Mouse (Mus musculus): Measurements from ENCODE around the gene Mmp9. TPM values are rescaled to one million over a fixed set of nuclear protein-coding genes. Genes with fewer than 3 reads are reported as not detected.

Mmp9 gene
- polyA plus RNA-seq, 1 experiment from 2014 or later: 1.2 TPM

GRCm38 (mm10) chr2:164956195-164956594, 15.6 kb downstream of the Mmp9 start:
- WGBS (ENCODE audit: insufficient replicate concordance): 50% methylated on average over 5 of the region's 5 CpGs
- ATAC-seq (ENCODE audit: low read depth): no peak

GRCm38 (mm10) chr2:164957548-164958315, 17.2 kb downstream of the Mmp9 start:
- Histone ChIP-seq H3K4me3 (replicated peaks) (no peak overlapping the region), H3K9ac (no peak overlapping the region), H3K4me2 (no peak overlapping the region), H3K9me3 (replicated peaks) (0 out of 2 replicates have a peak, but pooled peaks cover 2% of the 10 kb centered on the region), H3K27me3 (peaks cover 57% of the 10 kb centered on the region), H3K27ac (no peak overlapping the region), H3K36me3 (no peaks in the 10 kb centered on the region), H3K4me1 (replicated peaks) (peaks cover 13% of the 10 kb centered on the region)
- ATAC-seq (ENCODE audit: low read depth): no peak
- WGBS (ENCODE audit: insufficient replicate concordance): 56% methylated on average over 9 of the region's 9 CpGs
- no peak for DNase-seq

More at GRCm38 (mm10) chr2:164956195-164956594, 15.6 kb downstream of the Mmp9 start:
- Histone ChIP-seq H3K27ac (no peak overlapping the region), H3K4me3 (replicated peaks) (no peak overlapping the region), H3K4me2 (no peak overlapping the region), H3K36me3 (no peaks in the 10 kb centered on the region), H3K4me1 (replicated peaks) (peaks cover 8% of the 10 kb centered on the region), H3K9ac (no peak overlapping the region), H3K27me3 (peaks cover 62% of the 10 kb centered on the region), H3K9me3 (replicated peaks) (0 out of 2 replicates have a peak, but pooled peaks cover 2% of the 10 kb centered on the region)
- no peak for DNase-seq

- H3K9ac ChIP-seq: peak within 1 kb of the TSS; percentile 55
- WGBS (ENCODE audit: insufficient replicate concordance): 2% methylated on average over 23 of the region's 54 CpGs
- H3K36me3 ChIP-seq: no peaks in the 10 kb centered on the region
- no peak within 1 kb of the TSS for H3K27ac ChIP-seq
- peak within 1 kb of the TSS; percentile 57 for H3K4me3 ChIP-seq (replicated peaks)
- ATAC-seq (ENCODE audit: low read depth) (peak; percentile 72), DNase-seq (no peak)
- H3K27me3 ChIP-seq: peaks cover 59% of the 10 kb centered on the region
- peak within 1 kb of the TSS; percentile 68 for H3K4me2 ChIP-seq
- H3K4me1 ChIP-seq (replicated peaks): peaks cover 13% of the 10 kb centered on the region
- 0 out of 2 replicates have a peak, but pooled peaks cover 2% of the 10 kb centered on the region for H3K9me3 ChIP-seq (replicated peaks)
Observed at GRCm38 (mm10) chr2:164960716-164961441, 20.3 kb downstream of the Mmp9 start, which contains the start of gene Slc12a5. TSS of gene Slc12a5 (plus strand) at chr2:164960802.

GRCm38 (mm10) chr2:164961506-164962182, 21.1 kb downstream of the Mmp9 start:
- Histone ChIP-seq H3K27ac (no peak overlapping the region), H3K9me3 (replicated peaks) (0 out of 2 replicates have a peak, but pooled peaks cover 2% of the 10 kb centered on the region), H3K9ac (no peak overlapping the region), H3K4me1 (replicated peaks) (peaks cover 13% of the 10 kb centered on the region), H3K4me3 (replicated peaks) (no peak overlapping the region), H3K36me3 (no peaks in the 10 kb centered on the region), H3K4me2 (peak overlapping the region; percentile 68), H3K27me3 (peaks cover 66% of the 10 kb centered on the region)
- DNase-seq (no peak), ATAC-seq (ENCODE audit: low read depth) (peak; percentile 50; the same call in 1 of the 2 replicates)
- 10% methylated on average over 17 of the region's 17 CpGs for WGBS (ENCODE audit: insufficient replicate concordance)

- Histone ChIP-seq H3K4me3 (replicated peaks) (no peak overlapping the region), H3K27me3 (peaks cover 66% of the 10 kb centered on the region), H3K4me1 (replicated peaks) (peaks cover 13% of the 10 kb centered on the region), H3K9ac (no peak overlapping the region), H3K9me3 (replicated peaks) (0 out of 2 replicates have a peak, but pooled peaks cover 2% of the 10 kb centered on the region), H3K27ac (no peak overlapping the region), H3K4me2 (no peak overlapping the region), H3K36me3 (no peaks in the 10 kb centered on the region)
- no peak for DNase-seq
- ATAC-seq (ENCODE audit: low read depth): no peak
- WGBS (ENCODE audit: insufficient replicate concordance): 35% methylated on average over 7 of the region's 7 CpGs
Observed at GRCm38 (mm10) chr2:164962183-164962580, 21.6 kb downstream of the Mmp9 start.

GRCm38 (mm10) chr2:164964242-164964894, 23.8 kb downstream of the Mmp9 start:
- no peak overlapping the region for H3K4me2 ChIP-seq
- H3K4me3 ChIP-seq (replicated peaks): no peak overlapping the region
- WGBS (ENCODE audit: insufficient replicate concordance): 48% methylated on average over 8 of the region's 9 CpGs
- no peaks in the 10 kb centered on the region for H3K9me3 ChIP-seq (replicated peaks)
- peaks cover 79% of the 10 kb centered on the region for H3K27me3 ChIP-seq
- H3K9ac ChIP-seq: no peak overlapping the region
- H3K36me3 ChIP-seq: no peaks in the 10 kb centered on the region
- DNase-seq (no peak), ATAC-seq (ENCODE audit: low read depth) (no peak)
- peaks cover 13% of the 10 kb centered on the region for H3K4me1 ChIP-seq (replicated peaks)
- no peak overlapping the region for H3K27ac ChIP-seq

- Histone ChIP-seq H3K9me3 (replicated peaks) (no peaks in the 10 kb centered on the region), H3K27me3 (peaks cover 84% of the 10 kb centered on the region), H3K9ac (no peak overlapping the region), H3K36me3 (no peaks in the 10 kb centered on the region), H3K27ac (no peak overlapping the region), H3K4me1 (replicated peaks) (peaks cover 13% of the 10 kb centered on the region), H3K4me3 (replicated peaks) (no peak overlapping the region), H3K4me2 (no peak overlapping the region)
- DNase-seq (no peak), ATAC-seq (ENCODE audit: low read depth) (no peak)
- 75% methylated on average over 1 of the region's 1 CpGs for WGBS (ENCODE audit: insufficient replicate concordance)
Observed at GRCm38 (mm10) chr2:164964981-164965380, 24.4 kb downstream of the Mmp9 start.

- Histone ChIP-seq H3K4me2 (no peak overlapping the region), H3K27me3 (peaks cover 86% of the 10 kb centered on the region), H3K4me1 (replicated peaks) (peaks cover 3% of the 10 kb centered on the region; the same call in 1 of the 2 replicates), H3K9me3 (replicated peaks) (no peaks in the 10 kb centered on the region), H3K9ac (no peak overlapping the region), H3K4me3 (replicated peaks) (no peak overlapping the region), H3K27ac (no peak overlapping the region), H3K36me3 (no peaks in the 10 kb centered on the region)
- ATAC-seq (ENCODE audit: low read depth): no peak
- WGBS (ENCODE audit: insufficient replicate concordance): 19% methylated on average over 8 of the region's 8 CpGs
- DNase-seq: no peak
Observed at GRCm38 (mm10) chr2:164966381-164966780, 25.8 kb downstream of the Mmp9 start.

GRCm38 (mm10) chr2:164967193-164967592, 26.6 kb downstream of the Mmp9 start:
- H3K9ac ChIP-seq: no peak overlapping the region
- H3K4me3 ChIP-seq (replicated peaks): no peak overlapping the region
- DNase-seq: no peak
- no peak overlapping the region for H3K27ac ChIP-seq
- 8% methylated on average over 6 of the region's 6 CpGs for WGBS (ENCODE audit: insufficient replicate concordance)
- no peaks in the 10 kb centered on the region for H3K9me3 ChIP-seq (replicated peaks)
- no peak overlapping the region for H3K4me2 ChIP-seq
- H3K36me3 ChIP-seq: no peaks in the 10 kb centered on the region
- H3K4me1 ChIP-seq (replicated peaks): no peaks in the 10 kb centered on the region
- no peak for ATAC-seq (ENCODE audit: low read depth)
- H3K27me3 ChIP-seq: peaks cover 91% of the 10 kb centered on the region

GRCm38 (mm10) chr2:164967761-164968440, 27.3 kb downstream of the Mmp9 start:
- Histone ChIP-seq H3K27ac (no peak overlapping the region), H3K4me1 (replicated peaks) (no peaks in the 10 kb centered on the region), H3K9me3 (replicated peaks) (no peaks in the 10 kb centered on the region), H3K36me3 (no peaks in the 10 kb centered on the region), H3K4me3 (replicated peaks) (peak overlapping the region; percentile 27), H3K9ac (no peak overlapping the region), H3K4me2 (peak overlapping the region; percentile 41), H3K27me3 (peaks cover 92% of the 10 kb centered on the region)
- ATAC-seq (ENCODE audit: low read depth): no peak
- WGBS (ENCODE audit: insufficient replicate concordance): 3% methylated on average over 59 of the region's 65 CpGs
- DNase-seq: no peak

Data from liver, embryonic 13.5 days (tissue).